Mouse (Mus musculus): ENCODE data around the gene Gm10961. TPM values are rescaled to one million over a fixed set of nuclear protein-coding genes. Genes with fewer than 3 reads are reported as not detected.

The Gm10961 gene
- polyA plus RNA-seq, 1 experiment from 2014 or later = not detected

GRCm38 (mm10) chr3:107656888-107657287, 25.8 kb downstream of the Gm10961 start:
- no peak for ATAC-seq (replicated peaks; ENCODE audit: low FRiP score, low TSS enrichment, low read depth)
- Histone ChIP-seq H3K9ac (ENCODE audit: low read length) (no peak overlapping the region), H3K4me3 (ENCODE audit: low read depth, low read length) (no peak overlapping the region), H3K4me1 (replicated peaks; ENCODE audit: control insufficient read depth, insufficient read depth, low read length) (no peaks in the 10 kb centered on the region), H3K27ac (ENCODE audit: low read depth) (no peak overlapping the region), H3K36me3 (ENCODE audit: control insufficient read depth, insufficient read depth, low read length) (peaks cover 33% of the 10 kb centered on the region), H3K4me2 (ENCODE audit: low read length) (no peak overlapping the region), H3K9me3 (ENCODE audit: control insufficient read depth, low read length) (no peaks in the 10 kb centered on the region), H3K27me3 (replicated peaks; ENCODE audit: control insufficient read depth, insufficient read depth, low read length) (no peaks in the 10 kb centered on the region)
- WGBS = 71% methylated on average over 4 of the region's 4 CpGs
- no peak for DNase-seq (ENCODE audit: low spot score)

- H3K27me3 ChIP-seq (replicated peaks; ENCODE audit: control insufficient read depth, insufficient read depth, low read length) = no peaks in the 10 kb centered on the region
- no peak overlapping the region for H3K4me2 ChIP-seq (ENCODE audit: low read length)
- DNase-seq (ENCODE audit: low spot score) (no peak), ATAC-seq (replicated peaks; ENCODE audit: low FRiP score, low TSS enrichment, low read depth) (no peak)
- H3K27ac ChIP-seq (ENCODE audit: low read depth) = no peak overlapping the region
- peaks cover 54% of the 10 kb centered on the region for H3K36me3 ChIP-seq (ENCODE audit: control insufficient read depth, insufficient read depth, low read length)
- WGBS = 96% methylated on average over 1 of the region's 1 CpGs
- no peak overlapping the region for H3K9ac ChIP-seq (ENCODE audit: low read length)
- H3K4me1 ChIP-seq (replicated peaks; ENCODE audit: control insufficient read depth, insufficient read depth, low read length) = no peaks in the 10 kb centered on the region
- no peaks in the 10 kb centered on the region for H3K9me3 ChIP-seq (ENCODE audit: control insufficient read depth, low read length)
- H3K4me3 ChIP-seq (ENCODE audit: low read depth, low read length) = no peak overlapping the region
These were observed 27.9 kb downstream of the Gm10961 start for GRCm38 (mm10) chr3:107659000-107659399.

- no peak for ATAC-seq (replicated peaks; ENCODE audit: low FRiP score, low TSS enrichment, low read depth)
- Histone ChIP-seq H3K27ac (ENCODE audit: low read depth) (no peak overlapping the region), H3K4me1 (replicated peaks; ENCODE audit: control insufficient read depth, insufficient read depth, low read length) (no peaks in the 10 kb centered on the region), H3K4me3 (ENCODE audit: low read depth, low read length) (no peak overlapping the region), H3K9ac (ENCODE audit: low read length) (no peak overlapping the region), H3K36me3 (ENCODE audit: control insufficient read depth, insufficient read depth, low read length) (peaks cover 100% of the 10 kb centered on the region), H3K27me3 (replicated peaks; ENCODE audit: control insufficient read depth, insufficient read depth, low read length) (no peaks in the 10 kb centered on the region), H3K4me2 (ENCODE audit: low read length) (no peak overlapping the region), H3K9me3 (ENCODE audit: control insufficient read depth, low read length) (no peaks in the 10 kb centered on the region)
- DNase-seq (ENCODE audit: low spot score) = no peak
- WGBS = 91% methylated on average over 1 of the region's 1 CpGs
These were observed 33.5 kb downstream of the Gm10961 start for GRCm38 (mm10) chr3:107664641-107665040.

DNA sequence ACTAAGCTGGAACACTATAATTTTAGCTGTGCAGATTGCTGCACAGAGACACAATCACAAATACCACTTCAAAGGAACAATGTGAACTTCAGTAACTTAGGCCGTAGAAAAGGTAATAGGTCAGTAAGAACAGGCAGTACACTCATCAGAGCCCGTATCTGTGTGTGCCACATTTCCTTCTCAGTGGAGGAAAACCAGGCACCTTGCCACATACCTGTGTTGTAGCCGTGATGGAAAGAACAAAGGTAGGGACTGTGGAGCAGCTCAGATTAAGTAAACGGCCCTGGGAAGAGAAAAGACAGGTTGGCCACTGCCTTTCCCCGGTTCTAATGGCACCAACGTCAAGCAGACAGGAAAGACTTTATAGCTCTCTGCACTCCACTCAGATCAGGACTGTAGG, 36.3 kb downstream of the Gm10961 start:
- 83% methylated on average over 6 of the region's 6 CpGs for WGBS
- H3K9me3 ChIP-seq (ENCODE audit: control insufficient read depth, low read length) = no peaks in the 10 kb centered on the region
- H3K36me3 ChIP-seq (ENCODE audit: control insufficient read depth, insufficient read depth, low read length) = peaks cover 96% of the 10 kb centered on the region
- H3K9ac ChIP-seq (ENCODE audit: low read length) = no peak overlapping the region
- no peak overlapping the region for H3K27ac ChIP-seq (ENCODE audit: low read depth)
- no peaks in the 10 kb centered on the region for H3K27me3 ChIP-seq (replicated peaks; ENCODE audit: control insufficient read depth, insufficient read depth, low read length)
- no peak overlapping the region for H3K4me3 ChIP-seq (ENCODE audit: low read depth, low read length)
- no peak for ATAC-seq (replicated peaks; ENCODE audit: low FRiP score, low TSS enrichment, low read depth)
- DNase-seq (ENCODE audit: low spot score) = no peak
- no peaks in the 10 kb centered on the region for H3K4me1 ChIP-seq (replicated peaks; ENCODE audit: control insufficient read depth, insufficient read depth, low read length)
- H3K4me2 ChIP-seq (ENCODE audit: low read length) = no peak overlapping the region

- no peak for ATAC-seq (replicated peaks; ENCODE audit: low FRiP score, low TSS enrichment, low read depth)
- WGBS = 90% methylated on average over 7 of the region's 7 CpGs
- no peaks in the 10 kb centered on the region for H3K9me3 ChIP-seq (ENCODE audit: control insufficient read depth, low read length)
These were observed 37.7 kb downstream of the Gm10961 start for GRCm38 (mm10) chr3:107668786-107669185.

GRCm38 (mm10) chr3:107670500-107670899, 39.4 kb downstream of the Gm10961 start:
- 66% methylated on average over 4 of the region's 4 CpGs for WGBS
- Histone ChIP-seq H3K4me3 (ENCODE audit: low read depth, low read length) (no peak overlapping the region), H3K36me3 (ENCODE audit: control insufficient read depth, insufficient read depth, low read length) (peaks cover 95% of the 10 kb centered on the region), H3K4me2 (ENCODE audit: low read length) (no peak overlapping the region), H3K27me3 (replicated peaks; ENCODE audit: control insufficient read depth, insufficient read depth, low read length) (no peaks in the 10 kb centered on the region), H3K9ac (ENCODE audit: low read length) (no peak overlapping the region), H3K27ac (ENCODE audit: low read depth) (no peak overlapping the region), H3K9me3 (ENCODE audit: control insufficient read depth, low read length) (no peaks in the 10 kb centered on the region), H3K4me1 (replicated peaks; ENCODE audit: control insufficient read depth, insufficient read depth, low read length) (no peaks in the 10 kb centered on the region)
- no peak for DNase-seq (ENCODE audit: low spot score)
- ATAC-seq (replicated peaks; ENCODE audit: low FRiP score, low TSS enrichment, low read depth) = no peak

More at GRCm38 (mm10) chr3:107668786-107669185, 37.7 kb downstream of the Gm10961 start:
- Histone ChIP-seq H3K4me3 (ENCODE audit: low read depth, low read length) (no peak overlapping the region), H3K36me3 (ENCODE audit: control insufficient read depth, insufficient read depth, low read length) (peaks cover 95% of the 10 kb centered on the region), H3K9ac (ENCODE audit: low read length) (no peak overlapping the region), H3K27me3 (replicated peaks; ENCODE audit: control insufficient read depth, insufficient read depth, low read length) (no peaks in the 10 kb centered on the region), H3K27ac (ENCODE audit: low read depth) (no peak overlapping the region), H3K4me1 (replicated peaks; ENCODE audit: control insufficient read depth, insufficient read depth, low read length) (no peaks in the 10 kb centered on the region), H3K4me2 (ENCODE audit: low read length) (no peak overlapping the region)
- no peak for DNase-seq (ENCODE audit: low spot score)

GRCm38 (mm10) chr3:107671509-107671908, 40.4 kb downstream of the Gm10961 start:
- Histone ChIP-seq H3K9me3 (ENCODE audit: control insufficient read depth, low read length) (no peaks in the 10 kb centered on the region), H3K27me3 (replicated peaks; ENCODE audit: control insufficient read depth, insufficient read depth, low read length) (no peaks in the 10 kb centered on the region), H3K4me1 (replicated peaks; ENCODE audit: control insufficient read depth, insufficient read depth, low read length) (no peaks in the 10 kb centered on the region), H3K9ac (ENCODE audit: low read length) (no peak overlapping the region), H3K4me2 (ENCODE audit: low read length) (no peak overlapping the region), H3K27ac (ENCODE audit: low read depth) (no peak overlapping the region), H3K36me3 (ENCODE audit: control insufficient read depth, insufficient read depth, low read length) (peaks cover 95% of the 10 kb centered on the region), H3K4me3 (ENCODE audit: low read depth, low read length) (no peak overlapping the region)
- 86% methylated on average over 2 of the region's 2 CpGs for WGBS
- DNase-seq (ENCODE audit: low spot score) (no peak), ATAC-seq (replicated peaks; ENCODE audit: low FRiP score, low TSS enrichment, low read depth) (no peak)

- ATAC-seq (replicated peaks; ENCODE audit: low FRiP score, low TSS enrichment, low read depth) (no peak), DNase-seq (ENCODE audit: low spot score) (no peak)
- H3K36me3 ChIP-seq (ENCODE audit: control insufficient read depth, insufficient read depth, low read length) = peaks cover 8% of the 10 kb centered on the region; the same call in 1 of the 2 replicates
- no peak overlapping the region for H3K4me3 ChIP-seq (ENCODE audit: low read depth, low read length)
- peak overlapping the region; percentile 6 for H3K4me2 ChIP-seq (ENCODE audit: low read length)
- no peaks in the 10 kb centered on the region for H3K27me3 ChIP-seq (replicated peaks; ENCODE audit: control insufficient read depth, insufficient read depth, low read length)
- no peaks in the 10 kb centered on the region for H3K9me3 ChIP-seq (ENCODE audit: control insufficient read depth, low read length)
- H3K4me1 ChIP-seq (replicated peaks; ENCODE audit: control insufficient read depth, insufficient read depth, low read length) = peaks cover 18% of the 10 kb centered on the region
- H3K27ac ChIP-seq (ENCODE audit: low read depth) = peak overlapping the region; percentile 39
- WGBS = 22% methylated on average over 7 of the region's 7 CpGs
- no peak overlapping the region for H3K9ac ChIP-seq (ENCODE audit: low read length)
These were observed 49.9 kb downstream of the Gm10961 start for GRCm38 (mm10) chr3:107680790-107681576.

Measured in intestine, embryonic 14.5 days (tissue).